Mouse (Mus musculus) spleen, embryonic (tissue): Measurements from ENCODE around the gene Fkbp9.

Experiments
- CTCF ChIA-PET: fragments of 350-600 bp; sonication (Branson Sonifier 250); formaldehyde crosslinking; loops from one replicate; lab custom pipeline; 2022; lab: Charles Lee

Fkbp9 gene

DNA sequence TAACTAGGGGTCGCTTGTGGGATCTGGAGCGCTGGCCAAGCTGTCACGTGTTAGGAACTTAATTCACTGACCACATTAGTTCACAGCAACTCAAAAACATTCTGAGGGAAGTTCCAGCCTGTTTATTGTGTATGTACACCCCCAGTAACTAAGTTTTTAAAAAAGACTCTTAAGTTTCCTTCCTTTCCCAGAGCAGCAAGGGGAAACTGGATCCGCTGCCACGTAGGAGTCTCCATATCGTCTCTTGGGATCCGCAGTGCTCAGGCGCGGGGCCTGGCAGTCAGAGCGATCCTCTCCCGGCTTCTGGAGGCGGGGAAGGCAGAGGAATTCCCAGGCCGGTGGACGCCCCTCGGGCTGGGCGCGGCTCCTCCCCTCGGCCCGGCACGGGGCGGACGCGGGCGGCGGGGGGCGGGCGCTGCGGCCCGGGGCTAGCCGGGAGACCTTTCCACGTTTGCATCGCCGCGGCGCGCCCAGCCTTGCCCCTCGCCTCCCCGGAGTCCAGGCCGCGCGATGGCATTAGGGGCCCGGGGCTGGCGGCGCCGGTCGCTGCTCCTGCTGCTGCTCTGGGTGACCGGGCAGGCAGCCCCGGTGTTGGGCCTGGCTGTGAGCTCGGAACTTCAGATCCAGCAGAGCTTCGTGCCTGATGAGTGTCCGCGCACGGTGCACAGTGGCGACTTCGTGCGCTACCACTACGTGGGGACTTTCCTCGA, at the start of gene Fkbp9:
Fkbp9 (plus strand) TSS at position 363 of the 710 bp plus-strand sequence.
- CTCF ChIA-PET: no interaction called here

DNA sequence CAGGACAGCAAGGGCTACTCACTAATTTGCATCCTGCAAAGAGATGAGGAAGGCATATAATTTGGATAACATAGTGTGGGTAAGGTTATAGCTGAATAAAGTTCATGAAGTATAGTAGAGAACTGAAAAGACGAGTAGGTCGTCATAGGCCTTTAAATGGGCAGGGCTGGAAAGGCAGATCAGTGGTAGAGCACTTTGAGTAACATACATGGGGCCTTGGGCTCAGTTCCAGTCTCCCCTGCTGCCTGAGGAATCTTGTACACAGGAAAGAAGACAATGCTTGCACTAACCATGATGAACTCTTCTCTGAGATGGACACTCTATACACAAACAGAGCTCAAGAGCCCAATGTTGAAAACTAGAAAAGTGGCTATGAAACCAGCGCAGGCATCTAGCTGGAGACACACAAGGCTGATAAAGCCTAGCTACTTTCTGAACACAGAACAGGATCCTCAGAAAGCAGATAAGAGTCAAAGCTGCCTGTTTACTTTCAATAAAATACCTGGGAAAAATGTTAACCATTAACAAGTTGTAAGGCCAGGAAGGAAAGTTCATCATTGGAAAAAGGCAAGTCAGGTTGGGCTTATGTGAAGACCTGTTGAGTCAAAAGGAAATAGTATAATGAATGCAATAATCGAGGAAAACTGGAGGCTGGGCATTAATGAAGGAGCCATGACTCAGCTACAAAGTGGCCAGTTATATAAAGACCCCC, 48.1 kb upstream of the Fkbp9 start:
- CTCF ChIA-PET: no interaction called here

DNA sequence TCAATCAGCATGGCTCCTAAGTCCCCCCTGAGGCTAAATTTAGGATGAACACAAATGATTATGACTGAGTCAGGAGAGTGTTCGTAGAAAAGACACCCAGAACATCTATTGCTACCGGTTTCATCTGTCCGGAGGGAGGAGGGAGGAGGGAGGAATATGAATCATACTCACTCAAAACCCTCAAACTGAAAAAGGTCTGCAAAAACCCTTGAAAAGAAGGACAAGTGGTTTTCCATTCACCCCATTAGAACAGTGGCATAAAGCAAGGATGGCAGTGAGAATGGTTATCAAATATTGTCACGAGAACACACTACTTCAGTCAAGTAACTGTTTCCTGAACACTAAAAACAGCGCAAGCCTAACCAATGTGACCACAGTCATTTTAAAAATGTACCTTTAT, 46.8 kb upstream of the Fkbp9 start:
- CTCF ChIA-PET: no interaction called here

DNA sequence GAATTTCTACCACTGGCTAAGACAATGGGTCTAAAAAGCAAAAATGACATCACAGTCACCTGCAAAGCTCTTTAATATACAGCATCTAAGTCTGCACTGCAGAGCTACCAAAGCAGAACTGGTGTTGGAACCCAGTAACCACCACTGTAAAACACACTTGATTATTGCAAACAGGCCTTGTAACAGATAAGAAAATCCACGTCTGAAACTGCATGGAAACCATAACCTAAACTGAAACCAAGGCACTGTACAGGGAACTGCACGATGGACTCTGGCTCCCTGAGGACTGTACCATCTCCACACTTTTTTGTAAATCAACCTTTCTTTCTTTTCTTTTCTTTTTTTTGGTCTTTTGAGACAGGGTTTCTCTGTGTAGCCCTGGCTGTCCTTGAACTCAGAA, 44.2 kb upstream of the Fkbp9 start:
- CTCF ChIA-PET: no interaction called here

DNA sequence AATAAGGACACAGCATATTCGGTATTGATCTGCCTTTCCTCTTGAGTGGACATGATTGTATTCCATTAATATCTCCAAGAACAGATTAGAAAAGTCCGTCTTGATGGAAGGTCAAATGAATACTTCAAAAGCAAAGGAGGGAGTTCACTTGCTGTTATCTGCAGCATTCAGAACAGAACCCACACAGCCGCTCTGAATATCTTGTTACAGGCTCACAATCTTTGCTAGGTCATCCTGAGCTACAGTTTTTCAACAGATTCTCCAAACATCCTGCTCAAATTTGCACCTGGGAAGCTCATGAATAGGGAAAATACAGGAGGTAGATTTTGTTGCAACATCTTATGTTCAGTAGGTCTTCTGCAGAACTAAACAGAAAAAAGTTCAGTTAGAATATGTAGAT, 42.5 kb upstream of the Fkbp9 start:
- CTCF ChIA-PET: no interaction called here

DNA sequence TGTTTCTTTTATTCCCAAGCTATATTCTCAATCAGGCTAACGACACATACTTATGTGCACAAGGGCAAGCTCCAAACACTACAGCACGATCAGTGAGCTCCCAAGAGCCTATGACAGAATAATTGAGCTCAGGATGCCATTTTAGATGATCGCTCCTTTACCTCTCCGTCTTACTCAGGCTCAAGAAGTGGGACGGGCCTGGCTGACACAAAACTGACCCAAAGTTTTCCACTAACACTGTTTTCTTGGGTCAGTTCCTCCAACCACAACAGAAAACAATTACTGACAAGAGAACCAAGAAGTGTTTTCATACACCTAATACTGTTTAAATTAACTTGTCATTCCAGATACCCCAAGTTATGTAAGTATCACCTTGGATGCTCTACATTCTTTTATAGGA, 37.0 kb upstream of the Fkbp9 start:
- CTCF ChIA-PET: no interaction called here

DNA sequence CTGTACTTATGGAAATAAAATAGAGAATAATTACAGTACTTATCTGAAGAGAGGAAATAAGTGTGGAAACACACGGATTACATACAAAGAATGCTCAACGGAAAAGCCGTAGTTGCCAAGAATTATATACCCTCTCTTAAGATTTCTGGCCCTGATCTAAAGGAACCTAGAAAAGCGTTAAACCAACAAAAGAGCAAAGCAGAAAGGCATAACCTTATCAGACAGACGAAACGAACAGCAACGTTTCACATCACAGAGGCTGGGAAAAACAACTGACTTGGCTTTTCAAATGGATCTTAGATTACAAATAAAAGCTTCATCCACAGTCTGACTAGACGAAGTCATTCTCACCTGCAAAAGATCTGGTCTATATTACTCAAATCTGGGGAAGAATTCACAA, 35.6 kb upstream of the Fkbp9 start:
- CTCF ChIA-PET: interaction anchor here (0.7 kb wide), 1 partner anchor 212 kb away, joined by 3 read pairs; no protein-coding TSS in a partner anchor

DNA sequence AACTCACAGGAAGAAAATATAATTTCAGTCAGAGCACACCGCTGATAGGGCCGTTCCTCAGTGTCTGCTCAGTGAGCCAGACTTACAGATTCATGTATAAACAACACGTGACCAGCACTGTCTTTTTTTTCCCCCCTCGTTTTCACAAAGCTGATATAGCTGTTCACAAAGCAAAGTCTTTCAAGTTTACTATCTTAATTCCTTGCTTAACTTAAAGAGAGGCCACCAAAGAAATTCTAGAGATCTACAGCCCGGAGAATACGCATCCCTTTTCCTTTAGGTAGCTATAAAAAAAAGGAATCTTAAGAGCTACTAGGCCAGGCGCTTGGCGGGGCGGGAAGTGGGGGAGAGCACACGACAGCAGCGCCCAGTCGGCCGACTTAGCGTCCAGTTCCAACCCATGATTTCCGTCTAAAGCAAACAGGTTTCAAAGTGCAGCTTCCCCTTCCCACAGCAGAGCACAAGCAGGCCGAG, 35.2 kb upstream of the Fkbp9 start:
- CTCF ChIA-PET: interaction anchor here (0.7 kb wide), 1 partner anchor 212 kb away, joined by 3 read pairs; no protein-coding TSS in a partner anchor

DNA sequence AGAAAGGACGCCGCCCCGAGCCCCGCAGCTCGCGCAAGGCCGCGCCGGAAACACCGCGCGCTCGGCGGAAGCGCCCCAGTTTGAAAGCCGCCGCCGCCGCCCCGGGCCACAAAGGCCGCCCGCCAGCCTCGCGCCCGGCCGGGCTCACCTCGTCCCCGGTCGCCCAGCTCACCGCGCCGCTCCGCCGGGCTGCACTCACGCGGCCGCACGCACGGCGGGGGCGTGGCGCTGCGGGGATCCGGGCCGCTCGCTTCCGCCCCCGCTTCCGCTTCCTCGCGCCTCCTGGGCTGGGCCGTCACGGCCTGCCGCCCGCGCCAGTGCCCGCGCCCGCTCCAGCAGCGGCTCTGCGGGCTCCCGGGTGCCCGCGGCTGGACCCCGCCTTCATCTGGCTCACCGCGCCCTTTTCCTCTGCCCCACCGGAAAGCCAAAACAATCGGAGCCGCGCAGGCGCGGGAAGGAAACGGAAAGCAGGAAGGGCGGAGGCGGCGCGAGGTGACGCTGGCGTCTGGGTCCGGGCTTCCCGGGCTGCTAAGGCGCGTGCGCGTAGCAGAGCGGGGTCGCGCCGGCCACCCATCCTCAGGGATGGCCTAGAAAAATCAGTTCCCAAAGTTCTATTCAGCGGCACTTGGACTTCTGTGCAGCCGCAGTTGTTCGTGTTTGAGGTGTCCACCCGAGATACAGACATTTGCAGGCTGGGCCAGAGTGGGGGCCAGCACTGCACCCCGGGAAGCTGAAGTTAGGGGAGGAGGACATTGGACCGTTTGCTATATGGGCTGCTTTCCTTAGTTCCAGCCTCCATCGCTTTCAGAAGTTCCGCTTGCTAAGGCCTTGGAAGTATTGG, 34.3 kb upstream of the Fkbp9 start, which contains the start of gene Kbtbd2:
Kbtbd2 (minus strand) TSS at position 503 of the 841 bp plus-strand sequence.
- CTCF ChIA-PET: no interaction called here

DNA sequence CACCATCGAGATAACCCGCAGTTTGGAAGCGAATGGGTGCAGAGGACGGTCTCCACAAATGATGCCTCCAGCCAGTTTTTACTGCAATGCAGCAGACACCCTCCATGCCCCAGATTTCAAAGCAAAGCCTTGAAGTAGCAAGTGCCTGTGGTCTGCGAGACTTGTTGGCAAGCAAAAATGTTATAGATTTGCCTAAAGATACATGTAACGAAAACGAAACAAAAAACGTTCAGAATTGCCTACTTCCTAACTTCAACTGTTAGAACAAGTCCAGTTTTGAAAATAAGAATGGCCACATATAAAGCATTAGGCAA, 33.8 kb upstream of the Fkbp9 start:
- CTCF ChIA-PET: no interaction called here

DNA sequence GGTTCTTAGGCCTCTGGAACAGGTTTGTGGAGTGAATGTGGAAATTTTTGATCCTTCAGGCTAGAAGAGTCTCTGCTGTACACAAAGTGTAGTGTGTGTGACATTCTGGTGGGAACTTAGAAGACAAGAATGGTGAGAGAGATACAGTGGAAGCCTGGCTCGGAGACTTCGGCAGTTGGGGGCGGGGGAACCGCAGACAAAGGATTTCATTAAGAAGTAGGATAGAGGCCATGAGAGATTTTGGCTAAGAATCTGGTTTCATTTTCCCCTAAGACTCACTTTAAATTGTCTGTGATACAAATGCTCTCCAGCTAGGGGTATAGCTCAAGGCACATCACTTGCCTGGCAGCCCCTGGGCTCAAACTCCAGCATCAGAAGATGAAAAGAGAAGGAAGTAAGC, 26.8 kb upstream of the Fkbp9 start:
- CTCF ChIA-PET: no interaction called here

DNA sequence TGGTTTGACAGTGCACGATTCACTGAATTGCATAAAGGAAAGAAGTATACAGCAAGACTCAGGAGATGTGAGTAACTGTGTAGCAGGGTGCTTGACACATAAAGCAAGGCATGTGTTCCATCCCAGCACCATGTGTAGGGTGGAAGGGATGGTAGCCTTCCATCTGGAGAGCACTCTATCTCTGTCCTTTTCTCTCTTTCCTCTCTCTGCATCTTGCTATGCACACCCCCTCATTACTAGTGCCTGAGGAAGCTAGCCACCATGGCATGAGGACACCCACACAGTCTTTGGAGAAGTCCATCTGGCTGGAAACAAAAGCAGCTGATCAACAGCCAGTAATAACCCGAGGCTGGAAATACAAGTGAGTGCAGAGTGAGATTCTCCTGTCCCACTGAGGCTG, 25.7 kb upstream of the Fkbp9 start:
- CTCF ChIA-PET: no interaction called here

DNA sequence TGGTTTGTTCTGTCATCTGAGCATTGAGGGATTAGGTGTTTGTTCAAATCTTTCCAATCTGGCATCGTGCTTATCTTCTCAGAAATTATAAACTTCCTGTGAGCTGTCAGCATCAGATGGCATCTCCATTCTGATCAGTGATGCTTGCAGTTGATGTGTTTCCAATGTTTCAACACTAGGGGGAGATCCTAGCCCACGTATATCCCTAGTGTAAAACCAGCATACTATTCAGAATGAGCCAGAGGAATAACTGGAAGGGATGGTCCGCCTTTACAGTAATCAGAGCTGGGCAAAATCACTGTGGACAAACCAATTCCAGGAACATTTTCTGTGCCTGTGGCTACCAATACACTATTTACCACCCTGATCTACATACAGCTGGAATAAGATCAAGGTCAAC, 23.2 kb upstream of the Fkbp9 start:
- CTCF ChIA-PET: no interaction called here

DNA sequence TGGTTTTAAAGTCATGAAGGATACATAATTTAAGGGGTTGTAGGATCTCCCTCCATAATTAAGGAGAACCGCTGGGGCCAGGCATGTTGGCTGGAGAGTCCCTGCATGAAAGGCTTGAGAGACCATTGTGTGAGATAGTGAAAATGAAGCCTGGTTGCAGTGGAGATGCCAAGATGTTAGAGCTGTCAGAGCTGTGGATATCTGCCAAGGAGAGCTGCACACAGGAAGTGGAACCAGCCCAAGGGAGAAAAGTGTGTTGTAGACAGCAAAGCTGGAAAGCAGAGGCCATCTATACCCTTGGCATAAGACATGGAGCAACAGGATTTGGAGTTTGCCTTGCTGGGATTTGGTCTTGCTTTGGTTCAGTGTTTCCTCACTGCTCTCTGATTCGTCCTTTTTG, 18.5 kb upstream of the Fkbp9 start:
- CTCF ChIA-PET: no interaction called here

DNA sequence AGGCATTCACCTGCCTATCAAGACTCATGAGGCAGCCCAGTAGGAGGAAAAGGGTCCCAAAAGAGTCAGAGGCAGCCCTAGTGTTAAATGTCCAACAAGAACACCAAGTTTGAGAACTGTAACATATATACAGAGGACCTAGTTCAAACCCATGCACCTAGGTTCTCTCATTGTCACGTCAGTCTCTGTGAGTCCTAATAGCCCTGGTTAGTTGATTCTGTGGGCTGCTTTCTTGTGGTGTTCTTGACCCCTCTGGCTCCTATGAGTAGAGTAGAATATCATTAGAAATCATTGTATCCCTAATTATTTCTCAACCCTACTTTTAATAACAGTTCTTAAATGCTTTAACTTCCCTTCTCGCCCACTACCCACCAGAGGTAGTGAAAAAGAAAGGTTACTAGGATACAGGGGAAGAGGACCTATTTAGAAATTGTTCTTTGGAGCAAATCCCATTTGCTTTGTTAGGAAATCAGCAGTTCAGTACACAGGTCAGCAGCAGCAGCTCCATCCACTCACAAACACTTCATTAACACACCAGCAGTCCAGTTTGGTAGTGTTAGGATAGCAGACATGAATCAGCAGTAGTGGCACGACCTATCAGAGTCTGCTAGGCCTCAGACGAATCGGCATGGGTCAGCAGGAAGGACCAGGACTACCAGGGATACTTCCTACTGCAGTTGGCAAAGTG, 13.3 kb upstream of the Fkbp9 start:
- CTCF ChIA-PET: no interaction called here

DNA sequence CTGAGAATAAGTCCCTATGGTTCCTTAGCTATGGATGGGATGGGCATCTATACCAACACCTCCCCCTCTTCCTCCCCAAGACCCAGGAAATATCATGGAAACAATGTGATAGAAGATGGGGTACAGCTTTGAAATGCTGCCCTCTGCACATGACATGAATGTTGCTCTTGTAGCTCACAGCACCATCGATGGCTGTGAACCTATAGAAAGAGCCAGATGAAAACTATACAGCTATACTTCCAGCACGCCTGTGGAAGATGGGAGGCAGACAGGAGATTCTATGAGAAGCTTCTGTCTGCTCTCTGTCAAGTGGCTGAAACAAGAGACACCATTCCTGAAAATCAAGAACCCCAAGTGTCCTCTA, 12.8 kb upstream of the Fkbp9 start:
- CTCF ChIA-PET: no interaction called here

DNA sequence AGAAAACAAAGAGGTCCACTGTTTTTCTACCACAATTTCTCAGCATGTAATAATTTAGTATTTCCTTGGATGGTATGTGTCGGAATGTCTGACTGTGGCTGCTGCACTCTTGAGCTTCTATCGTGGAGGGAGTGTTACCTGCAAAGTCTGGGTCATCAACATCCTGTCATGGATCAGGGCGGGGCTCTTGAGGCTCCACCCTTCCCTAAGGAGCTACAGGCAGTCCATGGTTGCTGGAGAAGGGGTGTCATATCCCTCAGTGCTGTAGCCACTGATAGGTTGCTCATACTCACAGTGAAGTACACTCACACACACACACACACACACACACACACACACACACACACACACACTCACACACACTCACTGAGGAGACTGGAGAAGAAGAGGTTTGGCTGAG, 6.2 kb upstream of the Fkbp9 start:
- CTCF ChIA-PET: no interaction called here

DNA sequence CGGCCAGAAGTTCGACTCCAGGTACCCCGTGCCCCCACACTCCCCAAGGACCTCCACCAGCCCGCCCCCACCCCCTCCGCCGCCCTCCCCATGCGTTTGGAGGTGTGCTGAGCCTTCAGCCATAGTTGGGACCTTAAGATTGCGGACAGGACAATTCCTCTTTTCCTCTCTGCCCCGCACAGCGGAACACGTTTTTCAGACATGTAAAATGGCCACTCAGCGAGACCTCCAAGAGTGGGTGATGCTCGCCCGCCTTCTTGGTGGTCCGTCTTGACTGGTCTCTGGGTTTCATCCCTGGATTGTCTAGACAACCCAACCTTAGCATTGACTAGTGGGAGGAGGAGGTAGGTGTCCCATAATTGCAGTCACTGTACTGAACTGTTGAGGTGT, 543 bp downstream of the Fkbp9 start:
- CTCF ChIA-PET: interaction anchor here (0.6 kb wide), 2 partner anchors 10 to 688 kb away, joined by 8 read pairs; no protein-coding TSS in a partner anchor

DNA sequence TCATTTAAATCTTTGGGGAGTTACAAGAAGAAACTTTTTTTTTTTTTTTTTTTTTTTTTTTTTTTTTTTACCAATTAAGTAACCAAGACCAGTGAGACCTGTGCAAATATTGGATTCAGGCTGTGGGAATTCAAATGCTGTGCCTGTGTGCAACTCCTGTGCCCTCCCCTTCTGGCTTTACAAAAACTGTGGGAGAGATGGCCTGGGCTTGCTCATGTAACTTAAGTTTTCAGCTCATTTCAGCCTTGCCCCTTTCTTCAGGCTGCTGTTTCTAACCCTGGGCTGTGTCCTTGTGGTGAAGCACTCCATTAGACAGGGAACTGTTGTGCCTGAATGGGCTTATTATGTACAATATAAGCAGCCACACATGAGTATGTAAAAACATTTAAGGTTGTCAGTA, 971 bp downstream of the Fkbp9 start:
- CTCF ChIA-PET: interaction anchor here (0.6 kb wide), 2 partner anchors 10 to 687 kb away, joined by 8 read pairs; no protein-coding TSS in a partner anchor

DNA sequence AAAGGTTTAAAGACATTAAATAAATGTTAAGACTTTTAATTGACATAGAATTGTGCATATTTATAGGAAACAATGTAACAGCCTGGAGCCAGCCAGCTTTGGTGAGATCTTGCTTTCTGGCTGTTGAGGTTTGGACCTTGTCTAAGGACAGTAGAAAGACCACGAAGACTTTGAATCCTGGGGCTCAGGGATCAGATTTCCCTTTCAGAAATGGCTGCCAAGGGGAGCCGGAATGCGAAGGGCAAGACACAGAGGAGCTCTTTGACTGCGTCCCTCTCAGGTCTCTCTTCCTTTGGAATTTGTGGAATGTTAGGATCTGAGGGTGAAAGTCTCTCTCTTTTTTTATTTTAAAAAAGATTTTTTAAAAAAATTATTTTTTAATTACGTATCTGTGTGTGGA, 2.9 kb downstream of the Fkbp9 start:
- CTCF ChIA-PET: no interaction called here

DNA sequence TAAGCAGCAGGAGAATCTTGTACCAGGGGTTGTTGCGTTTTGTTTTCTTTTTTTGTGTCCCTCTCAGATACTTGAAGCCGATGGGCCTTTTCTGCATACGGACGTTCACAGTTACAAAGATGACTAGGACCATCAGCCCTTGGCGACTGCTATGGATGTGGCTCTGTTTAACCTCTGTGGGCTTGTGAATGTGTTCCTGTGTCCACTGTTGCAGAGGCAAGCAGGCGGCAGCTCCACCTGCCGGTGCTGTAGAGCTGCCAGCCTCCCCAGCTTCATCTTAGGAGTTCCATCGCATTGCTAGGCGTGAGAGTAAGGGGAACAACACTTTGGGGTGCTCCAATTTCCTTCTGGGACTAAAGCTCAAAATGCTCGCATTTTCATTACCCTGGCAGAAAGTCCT, 3.7 kb downstream of the Fkbp9 start:
- CTCF ChIA-PET: no interaction called here

DNA sequence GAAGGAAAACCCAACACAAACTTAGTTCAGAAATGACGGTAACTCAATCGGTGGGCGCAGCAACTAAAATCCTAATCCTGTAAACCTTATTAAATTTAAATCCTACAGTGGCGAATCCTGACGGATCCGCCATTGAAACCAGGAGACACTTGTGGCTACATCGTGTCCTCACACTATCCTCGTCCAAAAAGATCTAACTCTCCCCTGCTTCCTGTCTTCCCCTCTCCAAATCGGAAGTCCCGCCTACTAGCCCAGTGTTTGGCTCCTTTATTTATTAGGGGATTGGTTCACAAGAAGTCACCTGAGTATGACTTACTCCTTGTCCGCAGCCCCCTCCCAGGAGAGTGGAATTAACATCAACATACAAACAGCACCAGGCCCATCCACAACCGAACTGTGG, 5.3 kb downstream of the Fkbp9 start:
- CTCF ChIA-PET: no interaction called here
